Mouse (Mus musculus) cerebellum, adult (tissue): ENCODE data around the gene Olfr1294.

Experiments
- ATAC-seq: cut with Nextera tagmentation; 2 replicates; pipeline ENCODE4 v1.9.2; 2017; ENCODE audit warnings: mild to moderate bottlenecking, moderate library complexity, mixed read lengths; ENCODE audit not compliant: insufficient number of reproducible peaks, low FRiP score, low TSS enrichment

The Olfr1294 gene

GRCm38 (mm10) chr2:111540191-111540590 is at the start of gene Olfr1294:
Olfr1294 (minus strand) TSS chr2:111540291.
- no peak for ATAC-seq

GRCm38 (mm10) chr2:111569581-111569980 is 29.5 kb upstream of the Olfr1294 start, which contains the start of gene Olfr1295:
Olfr1295 (minus strand) TSS chr2:111569681.
- no peak for ATAC-seq

- no peak for ATAC-seq
These were observed 15.2 kb downstream of the Olfr1294 start, which contains the start of gene Olfr1293-ps for GRCm38 (mm10) chr2:111524903-111525302. Olfr1293-ps (plus strand) TSS chr2:111525203.

GRCm38 (mm10) chr2:111517451-111517850 is 22.6 kb downstream of the Olfr1294 start:
- no peak for ATAC-seq

- no peak for ATAC-seq
These were observed 43.2 kb downstream of the Olfr1294 start, which contains the start of gene Olfr1291-ps1 for GRCm38 (mm10) chr2:111496880-111497279. Olfr1291-ps1 (plus strand) TSS chr2:111497180.

- ATAC-seq, result no peak
These were observed 46.4 kb downstream of the Olfr1294 start, which contains the start of gene Olfr1290 for GRCm38 (mm10) chr2:111493729-111494128. Olfr1290 (minus strand) TSS chr2:111493829.
